Mouse (Mus musculus) neural tube, embryonic 10.5 days (tissue): ENCODE data around the gene Acsl5.

Experiments used
- DNase-seq: peaks from one replicate; pipeline ENCODE4 v3.0.0-alpha.2; 2017; ENCODE audit warnings: low spot score; ENCODE audit errors: extremely low spot score

Acsl5 gene

GRCm38 (mm10) chr19:55327510-55327909 lies 75.8 kb downstream of the Acsl5 start:
- DNase-seq = no peak

DNA sequence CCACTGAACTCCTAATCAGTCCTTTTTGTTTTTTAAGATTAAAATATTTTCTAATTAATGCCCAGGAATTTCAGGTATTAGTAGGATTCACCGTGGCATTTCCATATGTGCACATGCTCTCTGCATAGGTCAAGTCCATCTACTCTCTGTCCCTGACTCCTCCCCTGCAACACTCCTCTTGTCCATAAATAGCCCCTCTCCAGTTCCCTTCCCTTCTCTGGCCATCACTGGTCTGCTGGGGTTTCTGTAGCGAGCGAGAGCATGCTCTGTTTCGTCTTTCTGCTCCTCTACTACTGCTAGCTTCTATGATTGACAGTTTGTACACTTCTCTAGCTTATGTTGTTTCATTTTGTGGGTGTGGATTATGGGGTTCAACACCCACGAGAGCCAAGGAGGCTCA lies 80.0 kb downstream of the Acsl5 start:
- DNase-seq = no peak

GRCm38 (mm10) chr19:55332641-55333268 lies 81.0 kb downstream of the Acsl5 start:
- peak; percentile 59 for DNase-seq

DNA sequence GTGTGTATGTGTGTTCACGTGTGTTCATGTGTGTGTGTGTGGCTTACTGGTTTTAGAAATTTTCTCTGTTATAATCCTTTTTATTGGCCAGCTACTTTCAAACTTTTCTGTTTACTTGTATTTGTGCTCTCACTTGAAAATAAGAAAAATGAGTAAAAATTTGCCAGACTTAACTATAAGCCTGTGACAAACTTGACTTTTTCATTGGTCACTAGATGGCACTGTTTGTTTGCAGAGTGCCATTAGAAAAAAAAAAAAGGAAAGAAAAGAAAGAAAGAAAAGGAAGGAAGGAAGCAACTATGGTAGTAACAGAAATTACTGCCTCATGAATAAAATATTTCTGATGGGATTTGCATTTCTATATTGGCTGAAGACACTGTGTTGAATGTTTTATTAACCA lies 84.1 kb downstream of the Acsl5 start:
- DNase-seq = no peak

- no peak for DNase-seq
Measured at GRCm38 (mm10) chr19:55336441-55336840, 84.7 kb downstream of the Acsl5 start.

- no peak for DNase-seq
Measured at GRCm38 (mm10) chr19:55337066-55337465, 85.3 kb downstream of the Acsl5 start.

GRCm38 (mm10) chr19:55337664-55338063 lies 85.9 kb downstream of the Acsl5 start:
- no peak for DNase-seq

GRCm38 (mm10) chr19:55340521-55340920 lies 88.8 kb downstream of the Acsl5 start:
- no peak for DNase-seq

DNA sequence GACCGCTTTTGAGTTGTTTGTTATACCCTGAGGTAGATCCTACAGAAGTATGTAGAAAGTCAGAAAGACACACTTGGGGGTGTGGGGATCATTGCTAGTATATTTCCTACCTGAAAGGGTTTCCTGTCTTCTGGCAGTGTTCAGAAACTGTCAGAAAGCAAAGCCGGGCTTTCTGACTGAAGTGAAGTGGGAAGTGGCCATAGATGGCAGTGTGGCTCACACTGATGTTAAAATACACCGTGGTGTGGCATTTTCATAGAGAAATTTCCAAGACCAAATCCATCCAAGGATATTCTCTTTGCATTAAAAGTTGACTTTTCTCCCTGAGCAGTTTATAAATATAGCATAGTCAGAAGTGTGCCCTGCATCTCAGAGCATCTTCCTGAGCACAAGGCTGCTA lies 89.6 kb downstream of the Acsl5 start:
- DNase-seq = no peak

DNA sequence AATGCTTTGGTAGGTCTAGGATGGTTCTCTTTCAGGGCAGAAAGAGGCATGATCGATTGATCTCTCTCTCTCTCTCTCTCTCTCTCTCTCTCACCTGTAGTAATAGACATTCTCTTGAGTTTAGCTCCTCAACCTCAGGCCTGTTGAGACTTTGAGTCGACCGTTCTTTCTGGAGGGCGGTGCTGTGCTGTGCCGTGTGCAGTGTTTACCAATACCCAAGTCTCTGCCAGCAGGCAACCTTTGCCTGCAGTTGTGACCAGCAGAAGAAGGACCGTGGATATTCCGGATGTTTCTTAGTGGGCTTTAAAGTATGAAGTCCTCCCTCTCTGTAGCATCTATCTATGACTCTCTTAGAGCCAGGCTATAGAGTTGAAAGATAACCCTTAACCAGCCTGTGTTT lies 90.7 kb downstream of the Acsl5 start:
- no peak for DNase-seq

DNA sequence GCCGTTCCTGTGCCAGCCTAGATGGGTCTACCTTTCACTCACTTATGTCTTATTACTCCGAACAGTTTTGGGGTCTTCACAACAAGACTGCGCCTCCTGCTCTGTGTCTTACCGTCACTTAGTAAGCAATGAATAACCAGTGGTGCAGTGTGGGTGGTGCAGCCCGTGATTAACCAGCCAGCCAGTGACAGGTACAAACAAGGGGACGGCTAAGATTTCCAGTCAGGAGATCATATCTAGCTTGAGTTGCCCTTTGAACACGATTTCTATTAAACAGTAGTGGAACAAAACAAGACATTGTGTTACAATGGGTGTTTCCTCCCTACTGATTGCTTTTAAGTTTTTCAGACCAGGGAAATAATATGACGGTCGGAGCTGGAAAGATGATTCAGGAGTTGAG lies 91.5 kb downstream of the Acsl5 start:
- DNase-seq = no peak
